Mouse (Mus musculus): ENCODE data around the gene Daglb.
"Not testable (repeated sequence)": the region's sequence is repeated elsewhere in the genome, so short reads cannot be mapped to it uniquely, and the experiment has no call there.

Gene Daglb

GRCm38 (mm10) chr5:143487998-143488397 lies 23.6 kb downstream of the Daglb start:
- DNase-seq = no peak

GRCm38 (mm10) chr5:143489749-143490342 lies 25.5 kb downstream of the Daglb start:
- DNase-seq = no peak

GRCm38 (mm10) chr5:143491736-143492135 lies 27.4 kb downstream of the Daglb start:
- no peak for DNase-seq

- DNase-seq = no peak
Measured at GRCm38 (mm10) chr5:143493163-143493562, 28.8 kb downstream of the Daglb start.

GRCm38 (mm10) chr5:143495708-143496107 lies 31.3 kb downstream of the Daglb start:
- DNase-seq = no peak

- DNase-seq = no peak
Measured at GRCm38 (mm10) chr5:143497451-143497850, 33.1 kb downstream of the Daglb start.

- DNase-seq = no peak
Measured at GRCm38 (mm10) chr5:143499197-143499596, 34.8 kb downstream of the Daglb start.

GRCm38 (mm10) chr5:143499686-143500085 lies 35.3 kb downstream of the Daglb start:
- no peak for DNase-seq

GRCm38 (mm10) chr5:143500711-143501110 lies 36.3 kb downstream of the Daglb start:
- DNase-seq = not testable (repeated sequence)

GRCm38 (mm10) chr5:143501140-143501539 lies 36.8 kb downstream of the Daglb start:
- DNase-seq = no peak

GRCm38 (mm10) chr5:143501649-143502048 lies 37.3 kb downstream of the Daglb start:
- no peak for DNase-seq

GRCm38 (mm10) chr5:143502899-143503557 lies 38.6 kb downstream of the Daglb start:
- no peak for DNase-seq

- DNase-seq = no peak
Measured at GRCm38 (mm10) chr5:143503740-143504139, 39.4 kb downstream of the Daglb start.

- no peak for DNase-seq
Measured at GRCm38 (mm10) chr5:143504453-143504852, 40.1 kb downstream of the Daglb start.

GRCm38 (mm10) chr5:143505056-143505455 lies 40.7 kb downstream of the Daglb start:
- DNase-seq = no peak

GRCm38 (mm10) chr5:143505545-143505944 lies 41.2 kb downstream of the Daglb start:
- no peak for DNase-seq

GRCm38 (mm10) chr5:143509294-143509693 lies 44.9 kb downstream of the Daglb start:
- DNase-seq = no peak

- DNase-seq = no peak
Measured at GRCm38 (mm10) chr5:143509737-143510136, 45.4 kb downstream of the Daglb start.

GRCm38 (mm10) chr5:143511577-143511976 lies 47.2 kb downstream of the Daglb start:
- DNase-seq = no peak

GRCm38 (mm10) chr5:143512305-143512704 lies 47.9 kb downstream of the Daglb start:
- no peak for DNase-seq

GRCm38 (mm10) chr5:143514878-143515277 lies 50.5 kb downstream of the Daglb start:
- DNase-seq = no peak

GRCm38 (mm10) chr5:143517005-143517404 lies 52.6 kb downstream of the Daglb start:
- no peak for DNase-seq

- no peak for DNase-seq
Measured at GRCm38 (mm10) chr5:143517436-143517835, 53.1 kb downstream of the Daglb start.

GRCm38 (mm10) chr5:143518045-143518591 lies 53.7 kb downstream of the Daglb start:
- no peak for DNase-seq

- DNase-seq = no peak
Measured at GRCm38 (mm10) chr5:143520415-143520814, 56.0 kb downstream of the Daglb start.
